Mouse (Mus musculus): Measurements from ENCODE around the gene Lrp2. TPM values are rescaled to one million over a fixed set of nuclear protein-coding genes. Genes with fewer than 3 reads are reported as not detected.
A peak's percentile ranks its signal among the peaks of the same experiment; 100 is the strongest.

The Lrp2 gene
- polyA plus RNA-seq, 1 experiment from 2014 or later, result 0.34 TPM

DNA sequence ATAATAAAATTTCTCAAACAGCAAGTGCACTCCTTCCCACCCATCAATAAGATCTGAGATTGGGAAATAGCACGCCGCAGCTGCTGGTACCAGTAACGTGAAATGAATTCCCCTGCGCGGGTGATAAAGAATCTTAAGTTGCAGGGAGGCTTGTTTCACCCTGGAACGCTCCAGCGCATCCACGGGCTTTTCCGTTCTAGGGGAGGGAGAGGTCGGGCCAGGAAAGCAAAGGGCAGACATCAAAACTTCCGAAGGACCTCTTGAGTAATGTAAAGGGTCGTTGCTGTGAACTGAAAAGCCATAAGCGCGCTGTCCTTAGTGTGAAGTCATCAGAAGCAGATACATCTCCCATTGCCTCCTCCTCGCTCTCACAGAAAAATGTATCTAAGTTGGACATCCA is 26.5 kb downstream of the Lrp2 start:
- Histone ChIP-seq H3K27ac (no peak overlapping the region), H3K36me3 (no peaks in the 10 kb centered on the region), H3K4me3 (no peak overlapping the region), H3K9me3 (no peaks in the 10 kb centered on the region), H3K9ac (no peak overlapping the region), H3K4me1 (no peaks in the 10 kb centered on the region), H3K27me3 (no peaks in the 10 kb centered on the region), H3K4me2 (no peak overlapping the region)
- WGBS, result 77% methylated on average over 15 of the region's 15 CpGs
- ATAC-seq (ENCODE audit: insufficient number of reproducible peaks, insufficient read depth, low FRiP score, low TSS enrichment, low read depth), result no peak

DNA sequence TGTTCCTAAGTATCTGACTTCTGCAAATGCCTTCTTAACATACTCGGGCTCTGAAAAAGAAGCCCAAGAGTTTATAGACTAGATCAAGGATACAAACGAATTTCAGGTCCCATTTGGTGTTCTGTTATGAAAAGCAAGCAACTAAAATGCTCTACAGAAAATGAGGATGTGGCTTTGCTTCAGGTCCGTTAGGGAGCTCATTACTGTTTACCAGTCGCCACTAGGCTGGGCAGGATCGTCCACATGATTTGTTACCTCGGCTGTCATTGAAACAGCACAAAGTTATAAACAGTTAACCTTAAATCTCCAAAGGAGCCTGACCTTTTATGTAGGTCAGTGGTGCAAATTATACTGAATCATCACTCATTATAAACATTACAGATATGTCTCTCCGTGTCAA is 29.2 kb downstream of the Lrp2 start:
- Histone ChIP-seq H3K9ac (no peak overlapping the region), H3K4me3 (no peak overlapping the region), H3K27me3 (no peaks in the 10 kb centered on the region), H3K9me3 (no peaks in the 10 kb centered on the region), H3K4me2 (no peak overlapping the region), H3K4me1 (no peaks in the 10 kb centered on the region), H3K36me3 (no peaks in the 10 kb centered on the region), H3K27ac (no peak overlapping the region)
- no peak for ATAC-seq (ENCODE audit: insufficient number of reproducible peaks, insufficient read depth, low FRiP score, low TSS enrichment, low read depth)
- WGBS, result 74% methylated on average over 7 of the region's 7 CpGs

DNA sequence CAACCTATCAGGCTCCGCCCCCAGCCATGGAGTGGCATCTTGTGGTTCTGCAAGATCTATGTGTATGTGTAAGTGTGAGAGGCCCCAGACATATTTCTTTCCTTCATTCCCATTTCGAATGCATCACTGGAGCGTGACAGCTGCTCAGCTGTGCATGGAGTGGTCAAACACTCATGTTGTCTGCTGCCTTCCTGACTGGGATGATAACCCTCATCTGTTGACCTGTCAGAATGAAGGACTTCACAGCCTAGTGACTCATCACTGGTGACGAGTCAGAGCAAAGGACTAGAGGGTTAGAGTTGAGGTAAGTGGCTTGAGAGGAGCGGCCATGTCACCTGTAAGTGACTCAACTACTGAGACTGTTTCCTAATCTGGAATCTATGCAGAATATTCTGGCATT is 34.2 kb downstream of the Lrp2 start:
- H3K4me2 ChIP-seq, result no peak overlapping the region
- no peak for ATAC-seq (ENCODE audit: insufficient number of reproducible peaks, insufficient read depth, low FRiP score, low TSS enrichment, low read depth)
- 83% methylated on average over 5 of the region's 5 CpGs for WGBS

DNA sequence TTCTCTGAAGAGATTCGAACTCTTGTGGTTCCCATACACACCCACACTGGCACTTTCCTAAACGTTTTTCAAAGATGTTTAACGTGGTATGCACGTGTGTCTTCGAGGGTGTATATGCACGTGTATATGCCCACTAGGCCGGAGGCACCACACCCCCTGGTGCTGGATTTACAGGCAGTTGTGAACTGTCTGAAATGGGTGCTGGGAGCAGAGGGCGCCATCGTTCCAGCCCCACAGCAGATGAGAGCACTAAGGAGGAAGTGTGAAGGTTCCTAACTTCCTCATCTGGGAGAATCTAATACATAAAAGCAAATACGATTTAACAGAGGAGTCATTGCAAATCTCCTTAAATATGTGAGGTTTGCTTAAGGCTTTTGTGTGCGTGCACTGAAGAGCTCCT is 39.0 kb downstream of the Lrp2 start:
- no peaks in the 10 kb centered on the region for H3K27me3 ChIP-seq
- H3K36me3 ChIP-seq, result no peaks in the 10 kb centered on the region
- H3K9ac ChIP-seq, result no peak overlapping the region
- no peaks in the 10 kb centered on the region for H3K4me1 ChIP-seq
- no peak overlapping the region for H3K27ac ChIP-seq
- no peak overlapping the region for H3K4me3 ChIP-seq
- WGBS, result 82% methylated on average over 11 of the region's 11 CpGs
- no peaks in the 10 kb centered on the region for H3K9me3 ChIP-seq
- no peak overlapping the region for H3K4me2 ChIP-seq
- ATAC-seq (ENCODE audit: insufficient number of reproducible peaks, insufficient read depth, low FRiP score, low TSS enrichment, low read depth), result no peak

More for the DNA sequence above, 34.2 kb downstream of the Lrp2 start:
- Histone ChIP-seq H3K4me3 (no peak overlapping the region), H3K36me3 (no peaks in the 10 kb centered on the region), H3K9me3 (no peaks in the 10 kb centered on the region), H3K27me3 (no peaks in the 10 kb centered on the region), H3K9ac (no peak overlapping the region), H3K4me1 (no peaks in the 10 kb centered on the region), H3K27ac (no peak overlapping the region)

DNA sequence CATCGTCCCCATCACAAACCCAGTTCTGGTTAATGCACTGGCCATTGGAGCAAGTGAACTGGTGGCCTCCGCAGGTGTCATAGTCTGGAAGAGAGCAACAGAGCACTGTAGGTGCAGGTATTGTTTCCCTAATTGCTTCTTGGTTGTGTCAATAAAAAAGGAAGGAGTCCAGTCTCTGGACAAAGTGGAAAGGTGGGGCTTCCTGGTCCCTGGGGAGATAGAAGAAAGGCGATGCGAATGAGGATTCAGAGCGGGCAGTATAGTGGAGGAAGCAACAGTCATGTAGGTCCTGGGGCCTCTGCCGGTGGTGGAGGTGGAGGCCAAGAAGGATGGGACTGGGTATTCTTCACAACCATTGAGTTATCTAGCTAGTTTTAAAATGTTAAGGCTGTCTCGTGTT is 49.8 kb downstream of the Lrp2 start:
- 78% methylated on average over 7 of the region's 7 CpGs for WGBS
- no peak for ATAC-seq (ENCODE audit: insufficient number of reproducible peaks, insufficient read depth, low FRiP score, low TSS enrichment, low read depth)
- Histone ChIP-seq H3K4me2 (no peak overlapping the region), H3K4me1 (peaks cover 8% of the 10 kb centered on the region), H3K27ac (no peak overlapping the region), H3K36me3 (no peaks in the 10 kb centered on the region), H3K9me3 (no peaks in the 10 kb centered on the region), H3K4me3 (no peak overlapping the region), H3K9ac (0 out of 2 replicates have a peak overlapping the region, but pooled peaks have one; percentile 36), H3K27me3 (no peaks in the 10 kb centered on the region)

DNA sequence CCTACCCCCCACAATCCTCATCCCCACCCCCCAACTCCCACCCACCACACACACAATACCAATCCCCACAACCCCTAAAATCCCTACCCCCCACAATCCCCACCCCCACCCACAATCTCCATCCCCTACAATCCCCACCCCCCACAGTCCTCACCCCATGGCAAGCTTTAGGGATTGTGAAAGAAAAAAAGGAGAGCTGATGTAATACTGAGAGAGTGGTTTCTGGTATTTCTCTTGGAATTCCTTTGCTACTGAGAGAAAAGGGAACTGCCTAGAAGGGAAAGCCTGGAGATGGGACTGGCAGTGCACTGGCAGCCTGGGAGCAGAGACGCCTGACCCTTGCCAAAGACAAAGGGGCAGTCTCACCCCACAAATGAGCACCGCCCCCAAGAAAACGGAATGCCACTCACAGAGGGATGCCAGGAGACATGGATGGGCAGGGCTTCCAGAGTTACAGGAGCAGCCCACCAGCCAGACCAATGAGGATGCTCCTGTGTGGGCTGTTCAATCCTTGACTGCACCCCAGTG is 54.3 kb downstream of the Lrp2 start:
- Histone ChIP-seq H3K4me3 (no peak overlapping the region), H3K36me3 (no peaks in the 10 kb centered on the region), H3K4me2 (no peak overlapping the region), H3K9ac (no peak overlapping the region), H3K4me1 (peaks cover 13% of the 10 kb centered on the region), H3K27ac (no peak overlapping the region), H3K9me3 (no peaks in the 10 kb centered on the region), H3K27me3 (no peaks in the 10 kb centered on the region)
- WGBS, result 16% methylated on average over 3 of the region's 3 CpGs
- 0 out of 2 replicates have a peak, but pooled peaks have one; percentile 32 for ATAC-seq (ENCODE audit: insufficient number of reproducible peaks, insufficient read depth, low FRiP score, low TSS enrichment, low read depth)

DNA sequence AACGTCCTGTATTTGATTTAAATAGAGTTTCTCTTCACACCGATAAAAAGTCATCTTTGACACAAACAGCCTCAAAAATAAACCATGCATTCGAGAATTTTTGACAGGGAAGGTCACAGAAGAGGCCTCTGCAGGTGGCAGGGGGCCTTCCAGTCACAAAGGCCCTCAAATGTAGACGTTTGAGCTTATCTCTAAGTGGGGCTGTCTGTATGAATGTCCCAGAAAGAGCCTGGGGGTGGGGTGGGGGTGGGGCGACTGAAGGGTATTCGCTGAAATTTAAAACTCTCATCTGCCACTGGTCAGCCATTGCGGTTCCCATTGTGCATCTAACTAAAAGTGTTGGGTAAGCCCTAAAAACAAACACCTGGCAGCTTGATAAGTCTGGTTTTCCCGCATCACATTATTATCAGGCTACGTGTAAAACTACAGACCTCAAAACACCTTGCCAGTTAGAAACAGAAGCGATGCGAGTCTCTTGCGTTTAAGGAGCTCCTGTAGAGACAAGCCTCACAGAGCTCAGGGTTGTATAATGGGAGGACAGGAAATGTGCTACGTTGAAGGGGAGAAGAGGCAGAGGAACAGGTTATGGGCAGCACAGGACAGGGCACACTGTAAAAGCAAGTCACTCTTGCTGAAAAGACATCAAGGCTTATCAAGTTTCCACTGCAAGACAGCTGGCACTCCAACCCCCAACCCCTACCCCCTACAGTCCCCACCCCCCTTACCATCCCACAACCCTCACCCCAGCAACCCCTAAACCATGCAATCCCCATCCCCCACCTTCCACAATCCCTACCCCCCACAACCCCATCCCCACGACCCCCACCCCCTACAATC is 55.0 kb downstream of the Lrp2 start:
- H3K9ac ChIP-seq, result no peak overlapping the region
- H3K36me3 ChIP-seq, result no peaks in the 10 kb centered on the region
- no peak overlapping the region for H3K27ac ChIP-seq
- no peaks in the 10 kb centered on the region for H3K27me3 ChIP-seq
- WGBS, result 9% methylated on average over 14 of the region's 14 CpGs
- no peak for ATAC-seq (ENCODE audit: insufficient number of reproducible peaks, insufficient read depth, low FRiP score, low TSS enrichment, low read depth)
- no peaks in the 10 kb centered on the region for H3K9me3 ChIP-seq
- 0 out of 2 replicates have a peak overlapping the region, but pooled peaks have one; percentile 9 for H3K4me2 ChIP-seq
- H3K4me3 ChIP-seq, result no peak overlapping the region
- peaks cover 11% of the 10 kb centered on the region for H3K4me1 ChIP-seq

DNA sequence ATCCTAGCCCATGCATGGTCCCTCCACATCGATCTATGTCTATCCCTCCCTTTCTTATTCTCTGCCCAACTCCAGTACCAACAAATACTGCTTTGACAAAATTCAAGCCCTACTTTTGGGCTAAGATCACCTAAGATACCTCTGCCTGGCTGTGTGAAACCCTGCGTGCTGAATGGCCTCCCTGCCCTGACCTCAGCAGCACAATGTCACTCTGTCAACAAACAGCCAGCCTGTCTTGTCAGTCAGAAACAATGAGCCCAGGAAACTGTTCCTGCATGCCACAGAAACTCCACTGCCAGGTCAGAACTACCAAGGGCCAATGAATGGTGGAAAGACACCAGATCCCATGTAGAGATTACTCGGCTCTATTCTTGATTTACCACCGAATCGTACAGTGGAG is 55.7 kb downstream of the Lrp2 start:
- 47% methylated on average over 5 of the region's 5 CpGs for WGBS
- Histone ChIP-seq H3K27ac (no peak overlapping the region), H3K27me3 (no peaks in the 10 kb centered on the region), H3K36me3 (no peaks in the 10 kb centered on the region), H3K4me3 (no peak overlapping the region), H3K9me3 (no peaks in the 10 kb centered on the region), H3K9ac (no peak overlapping the region), H3K4me1 (peaks cover 11% of the 10 kb centered on the region), H3K4me2 (no peak overlapping the region)
- no peak for ATAC-seq (ENCODE audit: insufficient number of reproducible peaks, insufficient read depth, low FRiP score, low TSS enrichment, low read depth)

DNA sequence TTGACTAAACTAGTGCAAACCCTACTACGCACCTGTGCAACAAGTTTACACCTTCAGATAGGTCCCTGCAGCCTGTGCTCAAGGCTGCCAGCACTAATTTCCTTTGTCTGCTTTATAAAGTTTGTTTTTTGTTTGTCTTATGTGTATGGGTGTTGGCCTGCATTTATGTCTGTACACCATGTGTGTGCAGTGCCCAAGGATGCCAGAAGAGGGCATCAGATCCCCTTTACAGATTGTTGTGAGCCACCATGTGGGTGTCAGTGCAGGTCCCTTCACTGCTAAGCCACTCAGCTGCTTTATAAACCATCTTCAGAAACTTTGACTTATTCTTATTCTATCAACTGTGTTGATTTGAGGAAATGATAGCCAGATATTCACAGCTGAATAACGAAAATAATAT is 65.6 kb downstream of the Lrp2 start:
- Histone ChIP-seq H3K9me3 (no peaks in the 10 kb centered on the region), H3K27me3 (no peaks in the 10 kb centered on the region), H3K4me3 (no peak overlapping the region), H3K9ac (no peak overlapping the region), H3K27ac (no peak overlapping the region), H3K4me2 (no peak overlapping the region), H3K4me1 (no peaks in the 10 kb centered on the region), H3K36me3 (no peaks in the 10 kb centered on the region)
- 90% methylated on average over 2 of the region's 2 CpGs for WGBS
- ATAC-seq (ENCODE audit: insufficient number of reproducible peaks, insufficient read depth, low FRiP score, low TSS enrichment, low read depth), result no peak

DNA sequence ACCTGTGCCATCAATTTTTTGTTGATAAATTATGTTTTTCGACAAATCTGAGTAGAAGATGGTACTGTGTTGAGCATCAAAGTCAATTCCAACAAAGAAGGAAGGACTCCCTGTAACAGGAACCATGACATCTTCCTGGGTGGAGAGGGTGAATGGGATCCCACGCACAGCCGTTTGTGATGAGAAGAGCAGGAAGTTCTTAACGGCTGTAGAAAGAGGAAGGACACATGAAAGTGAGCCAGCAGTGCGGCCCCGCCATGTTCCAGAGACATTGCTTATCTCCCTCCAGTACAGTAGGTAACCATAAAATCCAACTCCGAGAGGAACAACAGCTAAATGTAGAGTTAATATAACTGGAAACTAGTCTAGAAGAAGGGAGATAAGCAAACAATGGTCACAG is 67.6 kb downstream of the Lrp2 start:
- H3K27ac ChIP-seq, result no peak overlapping the region
- no peak overlapping the region for H3K9ac ChIP-seq
- no peaks in the 10 kb centered on the region for H3K27me3 ChIP-seq
- whole genome bisulfite sequencing, result 77% methylated on average over 7 of the region's 7 CpGs
- no peaks in the 10 kb centered on the region for H3K9me3 ChIP-seq
- H3K36me3 ChIP-seq, result no peaks in the 10 kb centered on the region
- no peak for ATAC-seq (ENCODE audit: insufficient number of reproducible peaks, insufficient read depth, low FRiP score, low TSS enrichment, low read depth)
- H3K4me2 ChIP-seq, result no peak overlapping the region
- H3K4me1 ChIP-seq, result no peaks in the 10 kb centered on the region
- H3K4me3 ChIP-seq, result no peak overlapping the region

DNA sequence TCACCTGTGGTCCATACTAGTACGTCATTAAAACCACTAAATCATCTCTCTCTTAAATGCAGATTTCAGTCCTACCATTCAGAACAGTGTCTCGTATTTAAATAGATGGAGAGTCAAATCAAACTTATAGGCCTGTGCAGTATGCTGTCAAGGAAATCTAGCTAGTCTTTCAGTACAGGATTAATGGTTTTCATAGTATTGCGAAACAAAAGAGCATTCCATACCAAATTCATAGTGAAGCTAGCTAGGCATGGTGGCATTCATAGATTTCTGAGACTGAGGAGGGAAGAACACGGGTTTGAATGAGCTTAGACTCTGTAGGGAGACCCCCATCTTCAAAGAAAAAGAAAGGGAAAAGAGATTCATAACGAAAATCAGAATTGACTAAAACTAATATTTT is 74.1 kb downstream of the Lrp2 start:
- Histone ChIP-seq H3K4me3 (no peak overlapping the region), H3K4me2 (no peak overlapping the region), H3K4me1 (no peaks in the 10 kb centered on the region), H3K27me3 (no peaks in the 10 kb centered on the region), H3K9ac (no peak overlapping the region), H3K9me3 (no peaks in the 10 kb centered on the region), H3K36me3 (no peaks in the 10 kb centered on the region), H3K27ac (no peak overlapping the region)
- WGBS, result 71% methylated on average over 5 of the region's 5 CpGs
- ATAC-seq (ENCODE audit: insufficient number of reproducible peaks, insufficient read depth, low FRiP score, low TSS enrichment, low read depth), result no peak

DNA sequence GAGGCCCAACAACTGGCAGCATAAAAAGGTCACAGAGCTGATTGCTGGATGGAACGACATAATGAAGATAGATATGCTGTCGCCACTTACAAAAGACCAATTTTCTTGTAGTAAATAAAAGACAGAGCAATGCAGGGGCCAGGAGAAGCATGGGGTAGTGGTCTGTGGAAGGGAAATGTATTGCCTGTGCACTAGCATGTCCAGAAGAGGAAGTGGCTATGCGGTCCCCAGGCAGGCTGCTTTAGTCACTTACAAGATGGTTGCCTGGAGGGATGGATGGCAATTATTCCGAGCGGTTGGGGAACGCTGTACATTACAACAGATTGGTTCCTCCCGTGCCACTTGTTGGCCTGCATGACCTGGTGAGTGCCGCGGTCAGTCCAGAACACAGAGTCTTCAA is 85.5 kb downstream of the Lrp2 start:
- no peaks in the 10 kb centered on the region for H3K4me1 ChIP-seq
- no peak for ATAC-seq (ENCODE audit: insufficient number of reproducible peaks, insufficient read depth, low FRiP score, low TSS enrichment, low read depth)

More for the DNA sequence above, 85.5 kb downstream of the Lrp2 start:
- Histone ChIP-seq H3K27me3 (no peaks in the 10 kb centered on the region), H3K9ac (no peak overlapping the region), H3K9me3 (no peaks in the 10 kb centered on the region), H3K36me3 (no peaks in the 10 kb centered on the region), H3K4me2 (no peak overlapping the region), H3K4me3 (no peak overlapping the region), H3K27ac (no peak overlapping the region)
- 85% methylated on average over 9 of the region's 9 CpGs for WGBS
